Mouse (Mus musculus) hindbrain, embryonic 10.5 days (tissue): ENCODE measurements around the gene Btf3. TPM values are rescaled to one million over a fixed set of nuclear protein-coding genes. Genes with fewer than 3 reads are reported as not detected.
A peak's percentile ranks its signal among the peaks of the same experiment; 100 is the strongest.

ENCODE experiments used
- DNase-seq: peaks from one replicate; pipeline ENCODE4 v3.0.0-alpha.2; 2017; ENCODE audit warnings: low spot score
- H3K27ac ChIP-seq: fragments of 300-500 bp; sonication (generic); 2 replicates; pipeline ENCODE4 v1.5.1; 2016; ENCODE audit warnings: mild to moderate bottlenecking, moderate library complexity
- H3K27me3 ChIP-seq: fragments of 300-500 bp; sonication (generic); 2 replicates; pipeline ENCODE4 v1.6.1; 2016; ENCODE audit warnings: mild to moderate bottlenecking; ENCODE audit not compliant: poor library complexity, insufficient read depth, severe bottlenecking
- H3K36me3 ChIP-seq: fragments of 300-500 bp; sonication (generic); 2 replicates; pipeline ENCODE4 v1.6.1; 2016; ENCODE audit warnings: mild to moderate bottlenecking, moderate library complexity
- H3K4me1 ChIP-seq: fragments of 300-500 bp; sonication (generic); replicated peaks from 2 replicates; pipeline ENCODE4 v1.6.1; 2016; ENCODE audit warnings: mild to moderate bottlenecking
- H3K4me3 ChIP-seq: fragments of 300-500 bp; sonication (generic); 2 replicates; pipeline ENCODE4 v1.5.1; 2016; ENCODE audit warnings: mild to moderate bottlenecking, moderate library complexity
- H3K9me3 ChIP-seq: fragments of 300-500 bp; sonication (generic); 2 replicates; pipeline ENCODE4 v1.6.1; 2016; ENCODE audit warnings: mild to moderate bottlenecking, moderate library complexity
- WGBS: fragments of 180-500 bp; shearing (Covaris S2); methylation state at CpG from one replicate; pipeline ENCODE4 v1.1.7; 2016; 5-methylcytosine and 5-hydroxymethylcytosine counted together
- polyA plus RNA-seq: library from polyadenylated mRNA; unstranded; fragments of >200 nt; fragmentation: Nextera tagmentation; extraction: Ambion mirVana; gene quantifications from 2 replicates; pipeline ENCODE4 v1.2.1, GENCODE M21; 2016

Gene Btf3
- polyA plus RNA-seq, 1 experiment from 2014 or later, result 664 TPM

DNA sequence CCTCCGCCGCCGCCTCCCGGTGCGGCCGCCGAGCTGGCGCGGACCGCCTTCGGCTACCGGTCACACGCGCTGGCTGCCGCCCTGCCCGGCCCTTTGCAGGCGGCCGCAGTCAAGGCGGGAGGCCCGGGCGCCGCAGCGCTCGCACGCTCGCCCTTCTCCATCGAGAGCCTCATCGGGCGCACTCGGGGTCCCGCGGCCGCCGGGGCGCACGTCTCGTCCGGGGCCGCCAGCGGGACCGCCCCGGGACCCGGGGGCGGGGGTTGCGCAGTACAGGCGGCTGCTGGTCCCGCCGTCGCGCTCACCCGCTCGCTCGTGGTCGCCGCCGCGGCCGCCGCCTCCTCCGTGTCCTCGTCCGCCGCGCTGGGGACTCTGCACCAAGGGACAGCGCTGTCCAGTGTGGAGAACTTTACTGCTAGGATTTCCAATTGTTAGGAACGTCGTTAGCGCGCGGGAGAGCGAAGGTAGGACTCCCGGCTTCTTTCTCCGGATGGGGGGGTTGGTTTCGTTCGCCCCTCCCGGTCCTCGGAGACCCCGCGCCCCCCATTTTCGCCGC lies 38.8 kb upstream of the Btf3 start:
- DNase-seq, result peak; percentile 63
- Histone ChIP-seq H3K27ac (peak overlapping the region; percentile 84), H3K9me3 (no peaks in the 10 kb centered on the region), H3K27me3 (peaks cover 100% of the 10 kb centered on the region), H3K4me3 (peak overlapping the region; percentile 60), H3K36me3 (no peaks in the 10 kb centered on the region), H3K4me1 (peaks cover 42% of the 10 kb centered on the region)
- under 1% methylated on average over 81 of the region's 81 CpGs for WGBS

- H3K27ac ChIP-seq, result peak overlapping the region; percentile 84
- peak overlapping the region; percentile 60 for H3K4me3 ChIP-seq
- H3K9me3 ChIP-seq, result no peaks in the 10 kb centered on the region
- H3K27me3 ChIP-seq, result peaks cover 100% of the 10 kb centered on the region
- under 1% methylated on average over 102 of the region's 102 CpGs for WGBS
- no peaks in the 10 kb centered on the region for H3K36me3 ChIP-seq
- H3K4me1 ChIP-seq, result peaks cover 42% of the 10 kb centered on the region
- peak; percentile 78 for DNase-seq
Observed at GRCm38 (mm10) chr13:98354871-98355558, 38.2 kb upstream of the Btf3 start.

GRCm38 (mm10) chr13:98354090-98354801 lies 37.4 kb upstream of the Btf3 start, which contains the start of gene Foxd1:
TSS of gene Foxd1 (plus strand) at chr13:98354242.
- under 1% methylated on average over 76 of the region's 76 CpGs for WGBS
- peak; percentile 88 for DNase-seq
- peak within 1 kb of the TSS; percentile 84 for H3K27ac ChIP-seq
- H3K9me3 ChIP-seq, result no peaks in the 10 kb centered on the region
- peak within 1 kb of the TSS; percentile 60 for H3K4me3 ChIP-seq
- H3K36me3 ChIP-seq, result no peaks in the 10 kb centered on the region
- peaks cover 42% of the 10 kb centered on the region for H3K4me1 ChIP-seq
- peaks cover 100% of the 10 kb centered on the region for H3K27me3 ChIP-seq

- H3K9me3 ChIP-seq, result no peaks in the 10 kb centered on the region
- no peak for DNase-seq
- no peak overlapping the region for H3K27ac ChIP-seq
- peaks cover 100% of the 10 kb centered on the region for H3K27me3 ChIP-seq
- peak overlapping the region; percentile 60 for H3K4me3 ChIP-seq
- H3K36me3 ChIP-seq, result no peaks in the 10 kb centered on the region
- under 1% methylated on average over 13 of the region's 13 CpGs for WGBS
- peaks cover 38% of the 10 kb centered on the region for H3K4me1 ChIP-seq
Observed at GRCm38 (mm10) chr13:98353709-98354089, 36.9 kb upstream of the Btf3 start.

DNA sequence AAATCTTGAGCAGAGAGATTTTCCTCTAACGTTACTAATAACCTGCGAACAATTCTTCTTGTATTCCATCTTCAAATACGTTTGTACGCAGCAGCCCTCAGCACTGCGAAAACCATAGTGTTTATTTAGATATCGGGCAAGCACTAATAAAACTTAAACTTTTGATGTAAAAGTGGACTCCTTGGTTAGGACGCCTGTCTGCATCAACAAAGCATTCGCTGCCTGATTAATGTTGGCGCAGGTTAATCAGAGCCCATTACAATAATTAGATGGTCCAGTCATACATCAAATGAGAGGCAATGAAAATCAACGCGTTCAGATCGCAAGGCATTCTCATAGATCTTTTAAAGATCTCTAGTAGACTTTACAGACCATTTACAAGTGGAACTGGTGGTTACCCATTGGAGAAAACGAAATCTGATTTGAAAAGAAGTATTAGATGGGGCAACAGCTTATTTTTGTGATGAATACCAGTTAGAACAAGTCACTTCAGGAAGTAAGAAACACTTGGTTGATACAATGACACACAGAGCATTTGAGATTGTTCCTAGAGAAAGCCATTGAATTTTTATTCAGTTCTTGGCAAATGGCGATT lies 35.7 kb upstream of the Btf3 start:
- WGBS, result 15% methylated on average over 14 of the region's 14 CpGs
- H3K27me3 ChIP-seq, result peaks cover 93% of the 10 kb centered on the region
- no peak for DNase-seq
- H3K27ac ChIP-seq, result no peak overlapping the region
- H3K4me1 ChIP-seq, result peaks cover 32% of the 10 kb centered on the region
- no peak overlapping the region for H3K4me3 ChIP-seq
- H3K9me3 ChIP-seq, result no peaks in the 10 kb centered on the region
- H3K36me3 ChIP-seq, result no peaks in the 10 kb centered on the region

DNA sequence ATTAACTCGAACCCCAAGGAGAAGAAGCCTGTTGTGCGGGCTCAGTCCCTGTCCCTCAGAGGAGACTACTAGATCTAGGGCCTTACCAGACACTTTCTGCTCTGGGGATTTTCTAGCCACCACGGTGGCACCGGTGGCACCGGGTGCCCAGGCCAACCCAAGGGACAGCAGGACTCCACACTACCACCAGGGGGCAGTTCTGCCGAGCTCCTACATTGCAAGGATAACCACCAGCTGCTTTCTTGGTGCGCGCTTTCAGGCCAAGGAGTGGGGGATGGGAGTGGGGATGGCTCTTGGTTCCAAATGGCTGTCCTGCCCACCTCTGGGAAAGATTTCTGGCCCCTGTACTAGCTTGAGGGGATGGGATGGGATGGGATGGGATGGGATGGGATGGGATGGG lies 34.7 kb upstream of the Btf3 start:
- Histone ChIP-seq H3K27ac (no peak overlapping the region), H3K4me3 (no peak overlapping the region), H3K27me3 (peaks cover 90% of the 10 kb centered on the region), H3K36me3 (no peaks in the 10 kb centered on the region), H3K9me3 (no peaks in the 10 kb centered on the region), H3K4me1 (peaks cover 32% of the 10 kb centered on the region)
- WGBS, result 5% methylated on average over 8 of the region's 8 CpGs
- peak; percentile 60 for DNase-seq

- Histone ChIP-seq H3K27me3 (peaks cover 77% of the 10 kb centered on the region), H3K4me3 (no peak overlapping the region), H3K36me3 (no peaks in the 10 kb centered on the region), H3K27ac (no peak overlapping the region), H3K9me3 (no peaks in the 10 kb centered on the region), H3K4me1 (peaks cover 16% of the 10 kb centered on the region)
- 78% methylated on average over 4 of the region's 4 CpGs for WGBS
- DNase-seq, result no peak
Observed at GRCm38 (mm10) chr13:98349491-98349890, 32.7 kb upstream of the Btf3 start.

DNA sequence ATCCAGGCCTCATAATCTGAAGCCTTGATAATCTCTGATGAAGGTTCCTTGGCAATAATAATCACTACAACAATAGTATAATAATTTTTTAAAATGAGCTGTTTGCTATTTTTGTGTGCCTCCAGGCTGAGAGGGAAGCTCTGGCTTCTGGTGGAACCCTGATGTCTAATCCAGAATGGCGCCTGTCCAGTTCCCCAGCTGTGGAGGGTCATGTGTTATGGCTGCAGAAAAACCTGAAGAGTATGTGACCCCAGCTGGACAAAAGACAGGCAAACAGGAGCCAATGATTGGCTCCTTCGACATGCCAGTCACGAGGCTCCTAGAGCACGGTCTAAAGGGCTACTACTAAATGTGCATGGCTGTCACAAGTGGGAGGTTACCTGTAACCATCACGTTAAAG lies 23.7 kb upstream of the Btf3 start:
- no peak for DNase-seq
- no peaks in the 10 kb centered on the region for H3K4me1 ChIP-seq

DNA sequence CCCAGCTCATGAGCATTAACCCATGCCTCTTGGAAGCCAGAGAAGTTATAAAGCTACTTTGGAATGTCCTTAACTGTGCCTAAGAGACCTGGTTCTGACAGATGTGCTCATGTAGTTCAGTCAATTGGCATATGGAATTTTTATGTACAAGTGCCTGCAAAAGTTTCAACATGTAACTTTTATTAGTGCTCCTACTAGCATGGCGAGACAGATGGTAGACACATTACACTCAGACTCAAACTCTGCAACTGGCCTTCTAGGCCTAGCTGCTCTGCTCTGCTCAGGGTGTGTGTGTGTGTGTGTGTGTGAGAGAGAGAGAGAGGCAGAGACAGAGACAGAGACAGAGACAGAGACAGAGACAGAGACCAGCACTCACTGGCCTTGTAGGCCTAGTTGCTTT lies 19.4 kb upstream of the Btf3 start:
- Histone ChIP-seq H3K27me3 (no peaks in the 10 kb centered on the region), H3K27ac (no peak overlapping the region), H3K9me3 (no peaks in the 10 kb centered on the region), H3K36me3 (no peaks in the 10 kb centered on the region), H3K4me1 (no peaks in the 10 kb centered on the region), H3K4me3 (no peak overlapping the region)
- WGBS, result 91% methylated on average over 1 of the region's 1 CpGs
- no peak for DNase-seq

More for the DNA sequence above, 23.7 kb upstream of the Btf3 start:
- WGBS, result 81% methylated on average over 5 of the region's 5 CpGs
- no peaks in the 10 kb centered on the region for H3K9me3 ChIP-seq
- H3K27ac ChIP-seq, result no peak overlapping the region
- peaks cover 8% of the 10 kb centered on the region; the same call in 1 of the 2 replicates for H3K27me3 ChIP-seq
- H3K4me3 ChIP-seq, result no peak overlapping the region
- no peaks in the 10 kb centered on the region for H3K36me3 ChIP-seq

DNA sequence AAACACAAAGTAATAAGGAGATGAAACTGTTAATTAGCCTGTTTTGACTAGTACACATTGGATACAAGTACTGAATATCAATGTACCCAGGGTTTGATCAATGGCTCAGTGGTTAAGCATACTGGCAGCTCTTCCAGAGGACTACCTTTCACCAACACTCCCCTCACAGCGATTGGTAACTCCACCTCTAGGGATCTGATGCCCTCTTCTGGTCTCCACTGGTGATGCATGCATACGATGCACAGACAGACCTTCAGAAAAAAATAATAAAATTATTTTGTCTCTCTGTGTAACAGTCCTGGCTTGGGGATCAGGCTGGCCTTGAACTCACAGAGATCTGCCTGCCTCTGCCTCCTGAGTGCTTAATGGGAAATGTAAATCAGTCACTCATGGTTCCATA lies 15.3 kb upstream of the Btf3 start:
- no peak overlapping the region for H3K4me3 ChIP-seq
- no peaks in the 10 kb centered on the region for H3K27me3 ChIP-seq
- WGBS, result 52% methylated on average over 2 of the region's 2 CpGs
- H3K9me3 ChIP-seq, result no peaks in the 10 kb centered on the region
- H3K4me1 ChIP-seq, result no peaks in the 10 kb centered on the region
- no peaks in the 10 kb centered on the region for H3K36me3 ChIP-seq
- DNase-seq, result no peak
- H3K27ac ChIP-seq, result no peak overlapping the region

- Histone ChIP-seq H3K4me1 (no peaks in the 10 kb centered on the region), H3K4me3 (no peak overlapping the region), H3K27ac (no peak overlapping the region), H3K27me3 (no peaks in the 10 kb centered on the region), H3K9me3 (no peaks in the 10 kb centered on the region), H3K36me3 (0 out of 2 replicates have a peak, but pooled peaks cover 9% of the 10 kb centered on the region)
- DNase-seq, result no peak
- WGBS, result 82% methylated on average over 11 of the region's 11 CpGs
Observed at GRCm38 (mm10) chr13:98325034-98325433, 8.2 kb upstream of the Btf3 start.

- 93% methylated on average over 6 of the region's 6 CpGs for WGBS
- H3K27ac ChIP-seq, result no peak overlapping the region
- H3K27me3 ChIP-seq, result no peaks in the 10 kb centered on the region
- no peak for DNase-seq
- no peaks in the 10 kb centered on the region for H3K9me3 ChIP-seq
- H3K4me3 ChIP-seq, result peak overlapping the region; percentile 100
- H3K4me1 ChIP-seq, result peaks cover 17% of the 10 kb centered on the region
- H3K36me3 ChIP-seq, result peaks cover 22% of the 10 kb centered on the region
Observed at GRCm38 (mm10) chr13:98317911-98318310, 1.1 kb upstream of the Btf3 start.

DNA sequence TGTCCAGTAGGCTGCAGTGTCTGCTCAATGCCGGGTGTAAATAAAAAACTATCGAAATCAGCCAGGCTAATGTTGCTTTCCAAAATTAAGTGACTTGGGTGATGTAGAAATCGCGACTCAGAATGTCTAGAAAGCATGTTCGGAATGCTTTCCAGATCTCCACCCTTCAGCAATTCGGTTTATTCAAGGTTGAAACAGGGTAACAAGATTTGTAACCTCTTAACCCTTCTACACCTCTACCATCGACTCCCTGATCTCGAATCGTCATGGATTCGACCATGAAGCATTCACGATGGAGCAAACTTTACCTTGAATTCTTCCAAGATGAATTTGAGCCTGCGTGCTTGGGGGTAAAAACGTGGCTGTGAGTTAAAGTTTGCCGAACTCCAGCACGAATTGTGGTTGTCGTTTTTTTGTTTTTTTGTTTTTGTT lies 456 bp upstream of the Btf3 start:
- peak overlapping the region; percentile 100 for H3K4me3 ChIP-seq
- DNase-seq, result no peak
- peak overlapping the region; percentile 97 for H3K27ac ChIP-seq
- no peaks in the 10 kb centered on the region for H3K27me3 ChIP-seq
- peaks cover 17% of the 10 kb centered on the region for H3K4me1 ChIP-seq
- WGBS, result 4% methylated on average over 16 of the region's 16 CpGs
- peaks cover 29% of the 10 kb centered on the region for H3K36me3 ChIP-seq
- no peaks in the 10 kb centered on the region for H3K9me3 ChIP-seq
